Mouse (Mus musculus) kidney, embryonic 14.5 days (tissue): ENCODE results near the gene Psd. TPM values are rescaled to one million over a fixed set of nuclear protein-coding genes. Genes with fewer than 3 reads are reported as not detected.

Experiments used
- ATAC-seq: fragments of 200-750 bp; cut with Nextera tagmentation; 2 replicates; pipeline ENCODE4 v1.8.0; 2017; ENCODE audit warnings: moderate number of reproducible peaks, mild to moderate bottlenecking, moderate TSS enrichment, moderate library complexity; ENCODE audit not compliant: low FRiP score, low TSS enrichment
- H3K27ac ChIP-seq: fragments of 300-500 bp; sonication (generic); 2 replicates; pipeline ENCODE4 v1.5.1; 2014; ENCODE audit warnings: low read depth, mild to moderate bottlenecking, low read length, moderate library complexity, mixed read lengths
- H3K27me3 ChIP-seq: fragments of 300-500 bp; sonication (generic); 2 replicates; pipeline ENCODE4 v1.6.1; 2014; ENCODE audit warnings: mild to moderate bottlenecking, low read length; ENCODE audit not compliant: control insufficient read depth, insufficient read depth
- H3K36me3 ChIP-seq: fragments of 300-500 bp; sonication (generic); 2 replicates; pipeline ENCODE4 v1.6.1; 2014; ENCODE audit warnings: low read length, mixed read lengths; ENCODE audit not compliant: control insufficient read depth, insufficient read depth
- H3K4me1 ChIP-seq: fragments of 300-500 bp; sonication (generic); 2 replicates; pipeline ENCODE4 v1.6.1; 2014; ENCODE audit warnings: low read length, mixed read lengths; ENCODE audit not compliant: control insufficient read depth, insufficient read depth
- H3K4me2 ChIP-seq: fragments of 300-500 bp; sonication (generic); replicated peaks from 2 replicates; pipeline ENCODE4 v1.6.1; 2014; ENCODE audit warnings: low read depth, mild to moderate bottlenecking, low read length
- H3K4me3 ChIP-seq: fragments of 300-500 bp; sonication (generic); 2 replicates; pipeline ENCODE4 v1.5.1; 2014; ENCODE audit warnings: mild to moderate bottlenecking, low read length
- H3K9ac ChIP-seq: fragments of 300-500 bp; sonication (generic); 2 replicates; pipeline ENCODE4 v1.6.1; 2014; ENCODE audit warnings: low read depth, mild to moderate bottlenecking, low read length, moderate library complexity
- H3K9me3 ChIP-seq: fragments of 300-500 bp; sonication (generic); 2 replicates; pipeline ENCODE4 v1.6.1; 2016; ENCODE audit warnings: low read length; ENCODE audit not compliant: control insufficient read depth
- WGBS: fragments of 180-500 bp; shearing (Covaris S2); extraction: QIAGEN DNeasy Blood & Tissue Kit; methylation state at CpG from one replicate; pipeline ENCODE4 v1.1.7; 2014; 5-methylcytosine and 5-hydroxymethylcytosine counted together
- polyA plus RNA-seq: library from polyadenylated mRNA; unstranded; fragments of >200 nt; fragmentation: Nextera tagmentation; extraction: Ambion mirVana; gene quantifications from 2 replicates; pipeline ENCODE4 v1.2.1, GENCODE M21; 2014

Gene Psd
- polyA plus RNA-seq, 1 experiment from 2014 or later, result 1.7 TPM

DNA sequence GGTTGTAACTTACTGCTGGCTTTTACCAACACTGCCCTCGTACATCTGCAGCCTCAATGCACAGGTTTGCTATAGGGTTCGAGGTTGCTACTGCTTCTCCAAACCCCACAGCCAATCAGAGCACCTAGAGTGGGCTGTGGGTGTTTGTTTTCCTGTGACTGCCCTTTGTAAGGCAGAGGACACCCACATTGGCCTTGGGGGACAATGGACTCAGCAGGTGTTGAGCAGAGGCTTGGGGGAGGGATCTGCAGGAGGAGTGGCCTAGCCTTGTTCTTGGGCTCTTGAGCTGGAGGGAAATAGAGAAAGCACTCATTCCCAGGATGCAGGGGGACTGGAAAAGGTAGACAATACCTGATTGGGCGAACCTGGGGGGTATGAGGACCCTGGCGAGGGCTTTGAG lies 31.4 kb upstream of the Psd start:
- Histone ChIP-seq H3K9me3 (peaks cover 3% of the 10 kb centered on the region; the same call in 1 of the 2 replicates), H3K27ac (no peak overlapping the region), H3K4me1 (peaks cover 12% of the 10 kb centered on the region), H3K36me3 (no peaks in the 10 kb centered on the region), H3K27me3 (peaks cover 5% of the 10 kb centered on the region; the same call in 1 of the 2 replicates), H3K4me2 (peak overlapping the region; percentile 4; the same call in 1 of the 2 replicates), H3K9ac (no peak overlapping the region), H3K4me3 (no peak overlapping the region)
- no peak for ATAC-seq
- WGBS, result 61% methylated on average over 4 of the region's 4 CpGs

DNA sequence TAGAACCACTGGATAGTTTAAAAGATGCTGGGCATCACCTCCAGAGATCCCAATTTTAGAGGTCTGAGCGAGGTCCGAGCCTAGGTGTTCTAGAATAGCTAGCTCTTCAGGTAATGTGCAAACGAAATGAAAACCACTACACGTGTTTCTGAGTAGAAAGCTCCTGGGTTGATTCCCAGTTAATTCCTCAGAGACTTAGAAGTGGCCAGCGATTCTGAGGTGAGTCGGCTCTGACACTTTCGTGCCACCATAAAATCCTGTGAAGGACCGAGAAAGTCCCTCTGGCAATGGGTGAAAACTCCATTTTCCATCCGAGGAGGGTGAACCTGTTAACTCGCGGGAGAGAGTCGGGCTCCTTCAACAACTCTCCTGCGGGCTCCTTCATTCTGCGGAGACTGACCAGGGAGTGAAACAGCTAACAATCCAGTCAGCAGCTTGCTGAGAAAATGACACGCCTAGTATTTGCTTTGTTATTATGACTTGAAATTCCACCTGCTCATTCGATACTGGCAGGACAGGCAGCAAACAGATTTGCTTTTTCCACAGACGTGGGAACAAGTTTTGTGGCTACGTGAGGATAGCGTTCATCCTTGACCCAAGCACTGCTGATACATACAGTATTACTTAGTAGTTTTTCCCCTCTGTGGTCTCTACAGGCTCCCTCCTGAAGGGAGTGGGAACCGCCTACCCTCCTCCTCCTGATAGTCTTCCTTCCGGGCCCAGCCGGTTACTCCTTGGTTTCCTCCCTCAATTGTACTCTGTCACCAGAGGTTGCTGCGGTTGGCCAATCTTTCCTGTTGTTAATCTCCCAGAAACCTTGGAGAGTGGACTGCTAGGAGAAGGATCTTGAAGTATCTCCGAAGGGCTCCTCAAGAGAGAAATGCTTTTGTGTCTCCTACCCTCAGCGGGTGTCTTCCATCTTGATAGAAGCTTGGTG lies 30.7 kb upstream of the Psd start:
- H3K9me3 ChIP-seq, result peaks cover 3% of the 10 kb centered on the region; the same call in 1 of the 2 replicates
- peaks cover 5% of the 10 kb centered on the region; the same call in 1 of the 2 replicates for H3K27me3 ChIP-seq
- ATAC-seq, result no peak
- H3K4me3 ChIP-seq, result peak overlapping the region; percentile 61
- H3K4me2 ChIP-seq, result peak overlapping the region; percentile 88
- H3K4me1 ChIP-seq, result peaks cover 12% of the 10 kb centered on the region
- H3K27ac ChIP-seq, result no peak overlapping the region
- H3K36me3 ChIP-seq, result no peaks in the 10 kb centered on the region
- 13% methylated on average over 25 of the region's 25 CpGs for WGBS
- H3K9ac ChIP-seq, result peak overlapping the region; percentile 61; the same call in 1 of the 2 replicates

DNA sequence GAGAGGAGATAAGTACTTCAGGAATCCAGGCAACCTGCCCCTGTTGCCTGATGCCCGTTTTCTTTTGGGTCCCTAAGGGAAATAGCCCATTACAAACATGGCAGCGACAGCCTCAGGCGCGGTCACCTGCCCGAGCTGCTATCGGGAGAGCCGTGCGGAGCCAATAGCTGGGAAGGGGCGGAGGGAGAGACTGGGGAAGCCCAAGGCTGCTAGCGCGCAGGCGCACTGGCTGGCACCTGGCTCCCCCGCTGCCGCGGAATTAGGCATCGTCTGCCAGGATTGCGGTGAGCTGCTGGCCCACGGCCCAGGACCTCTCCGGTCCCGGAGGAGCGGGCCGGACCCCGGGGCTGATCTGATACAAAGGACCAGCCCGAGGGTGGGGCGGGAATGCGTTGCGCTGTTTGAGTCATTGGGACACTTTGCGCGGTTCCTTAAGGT lies 29.8 kb upstream of the Psd start:
- Histone ChIP-seq H3K4me1 (peaks cover 12% of the 10 kb centered on the region), H3K9ac (peak overlapping the region; percentile 61), H3K27ac (no peak overlapping the region), H3K4me3 (peak overlapping the region; percentile 61), H3K27me3 (peaks cover 5% of the 10 kb centered on the region; the same call in 1 of the 2 replicates), H3K9me3 (peaks cover 3% of the 10 kb centered on the region; the same call in 1 of the 2 replicates), H3K36me3 (no peaks in the 10 kb centered on the region), H3K4me2 (peak overlapping the region; percentile 88)
- under 1% methylated on average over 29 of the region's 29 CpGs for WGBS
- peak; percentile 85 for ATAC-seq

GRCm38 (mm10) chr19:46350168-46350932 lies 23.4 kb upstream of the Psd start, which contains the start of gene 2310034G01Rik:
TSS of gene 2310034G01Rik (minus strand) at chr19:46350302.
- Histone ChIP-seq H3K4me3 (peak within 1 kb of the TSS; percentile 69), H3K9me3 (no peaks in the 10 kb centered on the region), H3K9ac (peak within 1 kb of the TSS; percentile 84), H3K4me2 (peak within 1 kb of the TSS; percentile 96), H3K27ac (peak within 1 kb of the TSS; percentile 74), H3K36me3 (no peaks in the 10 kb centered on the region), H3K4me1 (peaks cover 9% of the 10 kb centered on the region; the same call in 1 of the 2 replicates), H3K27me3 (no peaks in the 10 kb centered on the region)
- ATAC-seq, result no peak
- 63% methylated on average over 10 of the region's 10 CpGs for WGBS

- H3K4me2 ChIP-seq, result peak overlapping the region; percentile 96
- peaks cover 9% of the 10 kb centered on the region; the same call in 1 of the 2 replicates for H3K4me1 ChIP-seq
- H3K9me3 ChIP-seq, result no peaks in the 10 kb centered on the region
- peak; percentile 25; the same call in 1 of the 2 replicates for ATAC-seq
- no peaks in the 10 kb centered on the region for H3K27me3 ChIP-seq
- peak overlapping the region; percentile 69 for H3K4me3 ChIP-seq
- H3K36me3 ChIP-seq, result no peaks in the 10 kb centered on the region
- peak overlapping the region; percentile 84 for H3K9ac ChIP-seq
- H3K27ac ChIP-seq, result no peak overlapping the region
- 23% methylated on average over 6 of the region's 6 CpGs for WGBS
These were observed 22.6 kb upstream of the Psd start for GRCm38 (mm10) chr19:46349550-46349949.

DNA sequence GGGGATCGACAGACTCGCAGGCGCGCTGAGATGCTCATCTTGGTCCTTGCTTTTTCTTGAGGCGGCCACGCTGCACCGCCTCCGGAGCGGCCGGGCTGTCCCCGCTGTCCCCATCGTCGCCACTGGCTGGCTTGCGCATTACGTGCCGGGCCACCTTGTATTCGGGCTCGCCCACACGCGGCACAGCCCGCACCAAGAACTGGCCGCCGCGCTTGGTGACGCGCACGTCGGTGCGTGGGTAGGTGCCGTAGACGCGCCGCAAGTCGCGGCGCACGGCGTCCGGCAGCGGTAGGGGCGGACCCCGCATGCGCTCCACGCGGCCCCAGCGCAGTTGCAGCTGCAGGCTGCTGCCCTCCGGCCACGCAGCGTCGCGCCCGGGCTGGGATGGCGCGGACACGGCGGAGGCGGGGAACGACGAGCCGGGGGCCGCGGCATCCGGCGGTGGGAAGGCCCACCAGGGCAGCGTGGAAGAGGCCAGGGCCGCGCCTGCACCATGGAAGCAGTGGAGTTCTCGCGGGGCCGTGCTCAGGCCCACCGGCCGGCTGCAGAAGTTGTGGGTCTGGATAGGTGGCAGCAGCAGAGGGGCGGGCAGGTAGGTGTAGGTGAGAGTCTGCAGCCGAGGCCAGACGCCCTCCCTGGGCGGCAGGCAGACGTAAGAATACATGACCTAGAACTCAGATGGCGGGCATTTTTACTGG lies 22.0 kb upstream of the Psd start:
- peak overlapping the region; percentile 74 for H3K27ac ChIP-seq
- WGBS, result under 1% methylated on average over 76 of the region's 78 CpGs

GRCm38 (mm10) chr19:46347936-46348668 lies 21.1 kb upstream of the Psd start:
- Histone ChIP-seq H3K4me2 (peak overlapping the region; percentile 96), H3K36me3 (no peaks in the 10 kb centered on the region), H3K27ac (peak overlapping the region; percentile 74; the same call in 1 of the 2 replicates), H3K4me3 (peak overlapping the region; percentile 69), H3K9ac (peak overlapping the region; percentile 84), H3K4me1 (peaks cover 9% of the 10 kb centered on the region; the same call in 1 of the 2 replicates), H3K9me3 (no peaks in the 10 kb centered on the region), H3K27me3 (no peaks in the 10 kb centered on the region)
- 0 out of 2 replicates have a peak, but pooled peaks have one; percentile 4 for ATAC-seq
- WGBS, result 30% methylated on average over 14 of the region's 14 CpGs

More for the DNA sequence above, 22.0 kb upstream of the Psd start:
- peak; percentile 85 for ATAC-seq
- Histone ChIP-seq H3K4me2 (peak overlapping the region; percentile 96), H3K27me3 (no peaks in the 10 kb centered on the region), H3K4me1 (peaks cover 9% of the 10 kb centered on the region; the same call in 1 of the 2 replicates), H3K36me3 (no peaks in the 10 kb centered on the region), H3K4me3 (peak overlapping the region; percentile 69), H3K9ac (peak overlapping the region; percentile 84), H3K9me3 (no peaks in the 10 kb centered on the region)
